Mouse (Mus musculus): Measurements from ENCODE around the gene Card6. TPM values are rescaled to one million over a fixed set of nuclear protein-coding genes. Genes with fewer than 3 reads are reported as not detected.

The Card6 gene
- total RNA-seq, 1 experiment, result 0.18 TPM

DNA sequence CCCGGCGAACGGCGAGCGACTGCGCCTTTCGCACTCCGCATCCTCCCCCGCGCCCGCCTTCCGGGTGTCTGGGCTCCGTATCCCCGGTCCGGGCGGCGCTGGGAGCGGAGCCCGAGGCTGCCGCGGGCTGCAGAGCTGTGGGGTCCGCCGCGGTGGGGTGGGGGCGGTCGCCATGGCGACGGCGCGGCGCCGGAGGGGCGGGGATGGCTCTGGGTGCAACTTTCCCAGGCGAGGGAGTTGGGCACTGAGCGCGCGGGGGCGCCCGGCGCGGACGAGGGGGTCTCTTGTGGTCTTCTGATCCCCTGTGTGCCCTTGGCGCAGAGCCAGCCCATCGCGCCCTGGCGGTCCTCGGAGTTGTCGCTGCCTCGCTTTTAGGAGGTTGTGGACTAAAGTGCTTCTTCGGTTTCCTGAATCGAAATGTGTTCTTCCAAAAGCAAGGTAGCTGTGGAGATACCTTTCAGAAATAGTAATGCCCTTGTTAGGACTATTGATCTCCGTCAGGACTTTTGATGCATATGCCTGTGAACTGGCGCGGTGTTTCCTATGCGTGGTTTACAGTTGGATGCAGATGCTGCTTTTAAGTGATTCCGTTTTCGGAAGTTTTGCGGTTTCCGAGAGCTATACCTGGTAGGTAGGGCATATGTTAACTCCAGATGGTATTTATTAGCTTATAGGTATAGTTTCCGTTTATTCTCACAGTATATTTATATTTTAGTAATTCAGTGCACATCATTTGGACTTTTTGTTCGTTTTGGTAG lies 35.9 kb upstream of the Card6 start:
- TF ChIP-seq CHD2 (IDR thresholded peaks at IDR 0.05; ENCODE audit: low read depth, low read length) (no peak), ZNF384 (IDR thresholded peaks at IDR 0.05; ENCODE audit: low read depth, low read length) (no peak), MAFK (IDR thresholded peaks at IDR 0.05; ENCODE audit: insufficient read depth, low read depth, low read length) (no peak), ZC3H11A (IDR thresholded peaks at IDR 0.05; ENCODE audit: borderline replicate concordance, low read depth, low read length) (no peak), HCFC1 (IDR thresholded peaks at IDR 0.05; ENCODE audit: borderline replicate concordance, insufficient read depth, low read length) (no peak)
- no peaks in the 10 kb centered on the region for H3K9me3 ChIP-seq (ENCODE audit: control insufficient read depth, insufficient read depth, low read depth, low read length)
- no peaks in the 10 kb centered on the region for H3K36me3 ChIP-seq (ENCODE audit: control insufficient read depth, insufficient read depth, low read length, poor library complexity, severe bottlenecking)
- no peak for DNase-seq (ENCODE audit: low read depth, low spot score)
- H3K27ac ChIP-seq (ENCODE audit: insufficient read depth, low read depth, low read length, poor library complexity, severe bottlenecking), result peak overlapping the region; percentile 79
- H3K4me1 ChIP-seq (ENCODE audit: control insufficient read depth in 2 of 2, insufficient read depth in 2 of 2, low read length in 2 of 2, poor library complexity in 1 of 2), result peaks cover 0 to 3% of the 10 kb centered on the region in 2 experiments; a peak in 1 of 4 replicates
- in situ Hi-C loops (cut with MboI; ENCODE audit: low sequenced_read_pairs in 2 of 2, unreplicated experiment in 2 of 2), result no loop called here
- peak overlapping the region; percentile 98 for H3K9ac ChIP-seq (ENCODE audit: insufficient read depth, low read depth, low read length, poor library complexity, severe bottlenecking)
- H3K4me3 ChIP-seq (ENCODE audit: insufficient read depth in 1 of 2, low read depth in 1 of 2, low read length in 2 of 2, poor library complexity in 1 of 2, severe bottlenecking in 1 of 2), result peak overlapping the region; percentile 89 to 96

DNA sequence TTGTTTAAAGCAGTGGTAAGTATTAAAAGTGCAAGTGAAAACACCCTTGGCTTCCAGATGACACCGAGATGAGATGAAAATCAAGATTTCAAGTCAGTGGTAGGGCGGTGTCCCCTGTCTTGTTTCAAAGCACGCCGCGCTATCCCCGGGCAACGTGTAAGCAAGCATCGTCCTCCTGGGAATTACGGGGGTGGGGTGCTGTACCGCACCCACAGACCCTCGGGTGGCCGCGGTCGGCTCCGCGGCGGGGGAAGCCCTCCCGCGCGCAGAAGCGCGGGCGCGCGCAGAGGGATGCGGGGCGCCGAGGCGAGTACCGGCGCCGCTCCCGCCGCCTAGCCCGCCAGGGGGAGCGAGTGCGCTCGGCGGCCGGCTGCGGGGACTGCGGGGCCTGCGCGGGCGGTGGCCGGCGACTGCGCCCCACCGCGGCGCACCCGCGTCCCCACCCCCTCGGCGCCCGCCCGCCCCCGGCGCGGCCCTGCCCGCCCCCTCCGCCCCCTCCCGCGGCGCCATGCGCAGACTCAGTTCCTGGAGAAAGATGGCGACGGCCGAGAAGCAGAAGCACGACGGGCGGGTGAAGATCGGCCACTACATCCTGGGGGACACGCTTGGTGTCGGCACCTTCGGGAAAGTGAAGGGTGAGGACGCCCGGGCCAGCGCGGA lies 35.2 kb upstream of the Card6 start, which contains the start of gene Prkaa1:
Prkaa1 (plus strand) TSS at position 501 of the 660 bp plus-strand sequence.
- no peak for DNase-seq (ENCODE audit: low read depth, low spot score)
- Histone ChIP-seq H3K4me1 (ENCODE audit: control insufficient read depth in 2 of 2, insufficient read depth in 2 of 2, low read length in 2 of 2, poor library complexity in 1 of 2) (peaks cover 0 to 3% of the 10 kb centered on the region in 2 experiments; a peak in 1 of 4 replicates), H3K4me3 (ENCODE audit: insufficient read depth in 1 of 2, low read depth in 1 of 2, low read length in 2 of 2, poor library complexity in 1 of 2, severe bottlenecking in 1 of 2) (peak within 1 kb of the TSS; percentile 89 to 96), H3K9ac (ENCODE audit: insufficient read depth, low read depth, low read length, poor library complexity, severe bottlenecking) (peak within 1 kb of the TSS; percentile 98), H3K9me3 (ENCODE audit: control insufficient read depth, insufficient read depth, low read depth, low read length) (no peaks in the 10 kb centered on the region), H3K27ac (ENCODE audit: insufficient read depth, low read depth, low read length, poor library complexity, severe bottlenecking) (peak within 1 kb of the TSS; percentile 79), H3K36me3 (ENCODE audit: control insufficient read depth, insufficient read depth, low read length, poor library complexity, severe bottlenecking) (no peaks in the 10 kb centered on the region)
- in situ Hi-C loops (cut with MboI; ENCODE audit: low sequenced_read_pairs in 2 of 2, unreplicated experiment in 2 of 2), result no loop called here
- TF ChIP-seq HCFC1 (IDR thresholded peaks at IDR 0.05; ENCODE audit: borderline replicate concordance, insufficient read depth, low read length) (no peak), ZNF384 (IDR thresholded peaks at IDR 0.05; ENCODE audit: low read depth, low read length) (no peak), CHD2 (IDR thresholded peaks at IDR 0.05; ENCODE audit: low read depth, low read length) (no peak), MAFK (IDR thresholded peaks at IDR 0.05; ENCODE audit: insufficient read depth, low read depth, low read length) (no peak), ZC3H11A (IDR thresholded peaks at IDR 0.05; ENCODE audit: borderline replicate concordance, low read depth, low read length) (no peak)

DNA sequence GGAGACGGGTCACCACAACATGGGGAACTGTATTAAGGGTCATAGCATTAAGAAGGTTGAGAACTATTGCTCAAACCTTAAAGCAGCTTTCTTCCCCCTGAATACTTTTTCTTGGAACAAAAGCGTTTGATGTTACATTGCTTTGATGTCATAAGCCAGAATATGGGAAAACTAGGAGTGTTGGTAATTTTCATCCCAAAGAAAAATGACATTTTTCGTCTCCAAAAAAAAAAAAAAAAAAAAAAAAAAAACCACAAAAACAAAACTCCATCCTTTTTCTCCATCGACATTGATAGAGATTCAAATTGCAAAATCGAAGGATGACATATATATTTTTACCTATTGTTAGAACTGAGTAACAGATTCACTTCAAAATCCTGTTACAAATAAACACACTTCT lies 34.4 kb upstream of the Card6 start:
- Histone ChIP-seq H3K4me3 (ENCODE audit: insufficient read depth in 1 of 2, low read depth in 1 of 2, low read length in 2 of 2, poor library complexity in 1 of 2, severe bottlenecking in 1 of 2) (peak overlapping the region in 1 of 2 experiments; percentile 68; a peak in 2 of 4 replicates), H3K27ac (ENCODE audit: insufficient read depth, low read depth, low read length, poor library complexity, severe bottlenecking) (no peak overlapping the region), H3K4me1 (ENCODE audit: control insufficient read depth in 2 of 2, insufficient read depth in 2 of 2, low read length in 2 of 2, poor library complexity in 1 of 2) (peaks cover 0 to 5% of the 10 kb centered on the region in 2 experiments; a peak in 1 of 4 replicates), H3K9ac (ENCODE audit: insufficient read depth, low read depth, low read length, poor library complexity, severe bottlenecking) (no peak overlapping the region), H3K36me3 (ENCODE audit: control insufficient read depth, insufficient read depth, low read length, poor library complexity, severe bottlenecking) (no peaks in the 10 kb centered on the region), H3K9me3 (ENCODE audit: control insufficient read depth, insufficient read depth, low read depth, low read length) (no peaks in the 10 kb centered on the region)
- in situ Hi-C loops (cut with MboI; ENCODE audit: low sequenced_read_pairs in 2 of 2, unreplicated experiment in 2 of 2), result no loop called here
- TF ChIP-seq HCFC1 (IDR thresholded peaks at IDR 0.05; ENCODE audit: borderline replicate concordance, insufficient read depth, low read length) (no peak), CHD2 (IDR thresholded peaks at IDR 0.05; ENCODE audit: low read depth, low read length) (no peak), ZNF384 (IDR thresholded peaks at IDR 0.05; ENCODE audit: low read depth, low read length) (peak; percentile 33; the same call in 1 of the 2 replicates)
- no peak for DNase-seq (ENCODE audit: low read depth, low spot score)

DNA sequence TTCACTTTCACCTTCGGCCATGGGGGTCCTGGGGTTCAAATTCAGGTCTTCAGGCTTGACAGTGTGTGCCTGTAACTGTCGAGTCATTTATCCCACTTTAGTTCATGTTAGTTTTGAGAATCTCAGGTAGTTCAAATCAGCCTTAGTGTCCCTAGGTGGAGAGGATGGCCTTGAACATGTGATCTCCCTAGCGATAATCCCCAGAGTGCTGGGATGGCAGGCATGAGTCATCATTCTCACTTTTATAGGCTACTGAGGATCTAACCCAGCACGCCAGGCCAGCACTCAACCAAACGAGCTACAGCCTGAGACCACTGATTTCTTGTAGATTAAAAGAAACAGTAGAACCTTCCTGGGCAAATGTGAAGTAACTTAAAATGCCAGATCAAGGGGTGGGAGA lies 33.7 kb upstream of the Card6 start:
- Histone ChIP-seq H3K9me3 (ENCODE audit: control insufficient read depth, insufficient read depth, low read depth, low read length) (no peaks in the 10 kb centered on the region), H3K36me3 (ENCODE audit: control insufficient read depth, insufficient read depth, low read length, poor library complexity, severe bottlenecking) (no peaks in the 10 kb centered on the region), H3K27ac (ENCODE audit: insufficient read depth, low read depth, low read length, poor library complexity, severe bottlenecking) (no peak overlapping the region), H3K9ac (ENCODE audit: insufficient read depth, low read depth, low read length, poor library complexity, severe bottlenecking) (no peak overlapping the region), H3K4me3 (ENCODE audit: insufficient read depth in 1 of 2, low read depth in 1 of 2, low read length in 2 of 2, poor library complexity in 1 of 2, severe bottlenecking in 1 of 2) (no peak overlapping the region), H3K4me1 (ENCODE audit: control insufficient read depth in 2 of 2, insufficient read depth in 2 of 2, low read length in 2 of 2, poor library complexity in 1 of 2) (peaks cover 0 to 5% of the 10 kb centered on the region in 2 experiments; a peak in 1 of 4 replicates)
- TF ChIP-seq ZC3H11A (IDR thresholded peaks at IDR 0.05; ENCODE audit: borderline replicate concordance, low read depth, low read length) (no peak), MAFK (IDR thresholded peaks at IDR 0.05; ENCODE audit: insufficient read depth, low read depth, low read length) (0 out of 2 replicates have a peak, but pooled peaks have one; percentile 21), HCFC1 (IDR thresholded peaks at IDR 0.05; ENCODE audit: borderline replicate concordance, insufficient read depth, low read length) (no peak), ZNF384 (IDR thresholded peaks at IDR 0.05; ENCODE audit: low read depth, low read length) (no peak)
- no peak for DNase-seq (ENCODE audit: low read depth, low spot score)
- in situ Hi-C loops (cut with MboI; ENCODE audit: low sequenced_read_pairs in 2 of 2, unreplicated experiment in 2 of 2), result no loop called here
